Mouse (Mus musculus): Measurements from ENCODE around the gene Ppm1l. TPM values are rescaled to one million over a fixed set of nuclear protein-coding genes. Genes with fewer than 3 reads are reported as not detected.

Gene Ppm1l
- polyA plus RNA-seq, 1 experiment from 2014 or later, result 17.0 TPM

DNA sequence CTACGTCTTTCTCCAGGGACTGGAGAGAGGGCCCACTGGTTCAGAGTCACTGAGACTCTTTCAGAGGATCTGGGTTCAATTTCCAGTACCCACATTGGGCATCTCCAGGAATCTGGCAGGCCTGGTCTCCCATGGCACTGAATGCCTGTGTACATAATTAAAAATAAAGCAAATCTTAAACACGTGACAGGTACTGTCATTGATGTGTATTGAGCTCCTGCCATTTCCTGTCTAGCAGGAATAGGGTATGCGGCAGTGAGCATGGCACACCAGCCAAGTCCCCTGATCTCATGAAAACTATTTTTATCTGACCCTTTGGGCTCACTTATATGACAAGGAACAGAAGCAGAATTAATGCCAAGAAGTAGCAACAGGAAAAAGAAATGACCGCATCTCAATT lies 110.6 kb downstream of the Ppm1l start:
- H3K4me2 ChIP-seq (ENCODE audit: low read depth, low read length, severe bottlenecking), result no peak overlapping the region
- no peak overlapping the region for H3K27ac ChIP-seq (ENCODE audit: low read depth, low read length)
- H3K4me3 ChIP-seq (ENCODE audit: low read depth, low read length), result no peak overlapping the region
- no peaks in the 10 kb centered on the region for H3K9me3 ChIP-seq (ENCODE audit: control insufficient read depth, low read length)
- no peak overlapping the region for H3K9ac ChIP-seq (ENCODE audit: low read length)
- no peak for DNase-seq (ENCODE audit: low spot score)
- H3K4me1 ChIP-seq (replicated peaks; ENCODE audit: control insufficient read depth, insufficient read depth, low read length), result no peaks in the 10 kb centered on the region
- ATAC-seq (replicated peaks; ENCODE audit: low FRiP score), result no peak
- no peaks in the 10 kb centered on the region for H3K36me3 ChIP-seq (ENCODE audit: control insufficient read depth, insufficient read depth, low read length)
- no peaks in the 10 kb centered on the region for H3K27me3 ChIP-seq (ENCODE audit: control insufficient read depth, insufficient read depth, low read length)
- 87% methylated on average over 4 of the region's 4 CpGs for WGBS

DNA sequence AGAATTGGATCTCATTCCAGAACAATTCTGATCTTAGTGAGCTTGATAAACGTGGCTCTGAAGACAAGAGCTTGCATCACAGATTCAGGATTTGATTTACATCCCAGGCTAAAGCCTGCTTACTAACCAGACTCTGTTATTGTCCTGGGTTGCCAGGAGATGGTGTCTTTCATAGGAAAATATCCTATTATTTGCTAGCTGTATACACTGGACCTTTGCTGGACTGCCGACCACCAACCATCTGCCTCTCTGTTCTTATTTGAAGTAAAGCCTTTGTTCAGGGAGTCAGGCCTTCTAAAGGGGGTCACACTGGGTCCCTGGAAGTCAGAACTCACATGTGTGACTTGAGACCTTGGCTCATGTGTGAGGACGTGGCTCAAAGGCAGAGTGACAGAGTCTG lies 111.6 kb downstream of the Ppm1l start:
- ATAC-seq (replicated peaks; ENCODE audit: low FRiP score) (no peak; the same call in 1 of the 2 replicates), DNase-seq (ENCODE audit: low spot score) (no peak)
- 29% methylated on average over 3 of the region's 3 CpGs for WGBS

DNA sequence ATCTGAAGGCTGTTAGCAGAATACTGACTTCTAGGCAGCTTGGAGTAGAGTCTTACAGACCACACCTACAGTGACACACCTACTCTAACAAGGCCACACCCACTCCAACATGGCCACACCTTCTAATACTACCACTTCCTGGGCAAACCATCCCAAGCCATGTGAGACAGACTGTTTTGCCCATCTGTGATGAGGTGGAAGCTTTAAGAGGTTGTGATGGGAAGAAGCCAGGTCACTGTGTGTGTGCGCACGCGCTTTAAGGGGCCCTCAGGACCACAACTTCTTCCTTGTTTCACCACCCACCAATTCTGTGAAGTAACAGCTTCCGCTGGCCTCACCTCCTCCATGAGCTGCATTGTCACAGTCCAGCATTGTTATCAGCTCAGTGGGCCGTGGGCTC lies 112.7 kb downstream of the Ppm1l start:
- WGBS, result 84% methylated on average over 5 of the region's 5 CpGs
- no peaks in the 10 kb centered on the region for H3K9me3 ChIP-seq (ENCODE audit: control insufficient read depth, low read length)
- no peak overlapping the region for H3K27ac ChIP-seq (ENCODE audit: low read depth, low read length)
- no peak overlapping the region for H3K4me2 ChIP-seq (ENCODE audit: low read depth, low read length, severe bottlenecking)
- DNase-seq (ENCODE audit: low spot score) (no peak), ATAC-seq (replicated peaks; ENCODE audit: low FRiP score) (no peak)
- H3K36me3 ChIP-seq (ENCODE audit: control insufficient read depth, insufficient read depth, low read length), result no peaks in the 10 kb centered on the region
- 0 out of 2 replicates have a peak, but pooled peaks cover 2% of the 10 kb centered on the region for H3K4me1 ChIP-seq (replicated peaks; ENCODE audit: control insufficient read depth, insufficient read depth, low read length)
- H3K9ac ChIP-seq (ENCODE audit: low read length), result no peak overlapping the region
- no peaks in the 10 kb centered on the region for H3K27me3 ChIP-seq (ENCODE audit: control insufficient read depth, insufficient read depth, low read length)
- H3K4me3 ChIP-seq (ENCODE audit: low read depth, low read length), result no peak overlapping the region

More for the DNA sequence above, 111.6 kb downstream of the Ppm1l start:
- H3K4me1 ChIP-seq (replicated peaks; ENCODE audit: control insufficient read depth, insufficient read depth, low read length), result no peaks in the 10 kb centered on the region
- no peak overlapping the region for H3K4me2 ChIP-seq (ENCODE audit: low read depth, low read length, severe bottlenecking)
- no peak overlapping the region for H3K27ac ChIP-seq (ENCODE audit: low read depth, low read length)
- H3K9me3 ChIP-seq (ENCODE audit: control insufficient read depth, low read length), result no peaks in the 10 kb centered on the region
- H3K36me3 ChIP-seq (ENCODE audit: control insufficient read depth, insufficient read depth, low read length), result no peaks in the 10 kb centered on the region
- H3K9ac ChIP-seq (ENCODE audit: low read length), result no peak overlapping the region
- H3K4me3 ChIP-seq (ENCODE audit: low read depth, low read length), result no peak overlapping the region
- no peaks in the 10 kb centered on the region for H3K27me3 ChIP-seq (ENCODE audit: control insufficient read depth, insufficient read depth, low read length)

DNA sequence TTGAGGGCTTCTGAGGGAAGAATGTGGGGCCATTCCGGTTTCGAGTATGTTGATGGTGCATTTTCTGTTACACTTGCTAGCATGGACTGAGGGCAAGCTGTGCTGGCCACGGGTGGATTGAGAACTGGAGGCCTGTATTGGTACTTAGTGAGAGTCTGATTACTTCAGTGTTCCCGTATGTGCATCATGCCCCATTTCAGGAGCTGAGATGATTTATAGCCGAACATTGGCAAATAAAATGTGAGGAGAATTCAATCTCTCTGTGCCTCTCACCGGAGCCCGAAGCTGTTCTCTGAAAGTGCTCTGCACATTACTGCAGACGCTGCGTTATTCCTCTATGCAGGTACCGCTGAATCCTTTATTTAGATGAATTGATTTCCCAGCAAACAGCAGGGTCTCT lies 116.9 kb downstream of the Ppm1l start:
- 92% methylated on average over 10 of the region's 10 CpGs for WGBS
- no peak for ATAC-seq (replicated peaks; ENCODE audit: low FRiP score)
- no peaks in the 10 kb centered on the region for H3K36me3 ChIP-seq (ENCODE audit: control insufficient read depth, insufficient read depth, low read length)
- H3K9me3 ChIP-seq (ENCODE audit: control insufficient read depth, low read length), result no peaks in the 10 kb centered on the region
- H3K4me3 ChIP-seq (ENCODE audit: low read depth, low read length), result no peak overlapping the region
- no peak overlapping the region for H3K9ac ChIP-seq (ENCODE audit: low read length)
- H3K4me2 ChIP-seq (ENCODE audit: low read depth, low read length, severe bottlenecking), result no peak overlapping the region
- 0 out of 2 replicates have a peak, but pooled peaks cover 4% of the 10 kb centered on the region for H3K4me1 ChIP-seq (replicated peaks; ENCODE audit: control insufficient read depth, insufficient read depth, low read length)
- no peak overlapping the region for H3K27ac ChIP-seq (ENCODE audit: low read depth, low read length)
- DNase-seq (ENCODE audit: low spot score), result no peak
- no peaks in the 10 kb centered on the region for H3K27me3 ChIP-seq (ENCODE audit: control insufficient read depth, insufficient read depth, low read length)

DNA sequence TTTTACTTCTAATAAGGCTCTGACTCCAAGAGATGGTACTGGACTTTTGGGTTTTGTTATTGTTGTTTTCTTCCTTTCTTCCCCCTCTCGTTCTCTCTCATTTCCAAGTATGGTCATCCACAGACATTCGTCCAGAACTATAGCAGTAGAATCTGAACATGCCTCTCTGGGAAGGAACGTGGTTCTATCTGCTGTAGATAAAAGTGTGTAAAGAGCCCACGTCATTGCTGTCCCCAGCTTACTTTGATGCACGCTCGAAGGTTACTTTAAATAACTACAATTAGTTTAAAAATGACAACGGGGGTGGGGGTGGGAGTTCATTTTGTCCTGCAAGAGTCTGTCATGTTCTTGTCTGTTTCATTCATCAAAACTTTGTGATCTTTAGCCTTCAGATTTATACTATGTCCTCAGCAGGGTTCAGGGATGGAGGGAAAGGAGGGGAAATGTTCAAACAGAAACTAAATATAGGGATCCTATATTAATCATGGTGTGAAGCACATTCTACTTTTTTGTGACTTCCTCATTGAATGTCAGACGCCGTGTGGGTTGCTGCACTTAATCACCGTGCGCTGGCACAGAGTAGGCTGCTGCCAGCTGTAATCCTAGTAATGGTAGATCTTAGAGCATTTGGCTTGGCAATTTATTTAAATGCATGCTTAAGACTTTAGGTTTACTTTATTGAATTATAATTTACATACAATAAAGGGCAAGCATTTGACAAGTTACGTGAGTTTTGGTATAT lies 122.3 kb downstream of the Ppm1l start:
- no peak overlapping the region for H3K9ac ChIP-seq (ENCODE audit: low read length)
- H3K36me3 ChIP-seq (ENCODE audit: control insufficient read depth, insufficient read depth, low read length), result no peaks in the 10 kb centered on the region
- ATAC-seq (replicated peaks; ENCODE audit: low FRiP score) (no peak), DNase-seq (ENCODE audit: low spot score) (no peak)
- H3K27ac ChIP-seq (ENCODE audit: low read depth, low read length), result no peak overlapping the region
- WGBS, result 86% methylated on average over 12 of the region's 12 CpGs
- H3K4me1 ChIP-seq (replicated peaks; ENCODE audit: control insufficient read depth, insufficient read depth, low read length), result 0 out of 2 replicates have a peak, but pooled peaks cover 1% of the 10 kb centered on the region
- H3K9me3 ChIP-seq (ENCODE audit: control insufficient read depth, low read length), result no peaks in the 10 kb centered on the region
- no peaks in the 10 kb centered on the region for H3K27me3 ChIP-seq (ENCODE audit: control insufficient read depth, insufficient read depth, low read length)
- H3K4me2 ChIP-seq (ENCODE audit: low read depth, low read length, severe bottlenecking), result no peak overlapping the region
- H3K4me3 ChIP-seq (ENCODE audit: low read depth, low read length), result no peak overlapping the region

DNA sequence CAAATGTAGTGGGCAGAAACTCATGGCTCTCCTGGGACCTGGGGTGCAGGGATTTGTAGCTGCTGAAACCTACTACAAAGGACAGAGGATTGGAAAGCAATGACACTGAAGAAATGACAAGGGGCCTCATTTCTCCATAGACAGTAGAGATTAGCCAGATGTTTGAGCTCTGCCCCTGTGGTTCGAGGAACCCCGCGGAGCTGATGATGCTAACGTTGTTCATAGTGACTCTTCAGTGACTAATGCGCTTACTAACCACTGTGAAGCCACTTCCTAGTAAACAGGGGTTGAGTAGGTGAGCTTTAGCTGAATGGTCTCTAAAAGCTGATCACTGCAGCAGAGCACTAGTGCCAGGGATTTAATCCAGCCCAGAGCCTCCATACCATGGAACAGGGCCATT lies 124.1 kb downstream of the Ppm1l start:
- ATAC-seq (replicated peaks; ENCODE audit: low FRiP score), result no peak
- no peaks in the 10 kb centered on the region for H3K4me1 ChIP-seq (replicated peaks; ENCODE audit: control insufficient read depth, insufficient read depth, low read length)
- no peak for DNase-seq (ENCODE audit: low spot score)
- H3K4me2 ChIP-seq (ENCODE audit: low read depth, low read length, severe bottlenecking), result no peak overlapping the region
- H3K36me3 ChIP-seq (ENCODE audit: control insufficient read depth, insufficient read depth, low read length), result no peaks in the 10 kb centered on the region
- H3K9ac ChIP-seq (ENCODE audit: low read length), result no peak overlapping the region
- no peaks in the 10 kb centered on the region for H3K27me3 ChIP-seq (ENCODE audit: control insufficient read depth, insufficient read depth, low read length)
- no peak overlapping the region for H3K27ac ChIP-seq (ENCODE audit: low read depth, low read length)
- no peaks in the 10 kb centered on the region for H3K9me3 ChIP-seq (ENCODE audit: control insufficient read depth, low read length)
- H3K4me3 ChIP-seq (ENCODE audit: low read depth, low read length), result no peak overlapping the region
- 49% methylated on average over 5 of the region's 5 CpGs for WGBS

DNA sequence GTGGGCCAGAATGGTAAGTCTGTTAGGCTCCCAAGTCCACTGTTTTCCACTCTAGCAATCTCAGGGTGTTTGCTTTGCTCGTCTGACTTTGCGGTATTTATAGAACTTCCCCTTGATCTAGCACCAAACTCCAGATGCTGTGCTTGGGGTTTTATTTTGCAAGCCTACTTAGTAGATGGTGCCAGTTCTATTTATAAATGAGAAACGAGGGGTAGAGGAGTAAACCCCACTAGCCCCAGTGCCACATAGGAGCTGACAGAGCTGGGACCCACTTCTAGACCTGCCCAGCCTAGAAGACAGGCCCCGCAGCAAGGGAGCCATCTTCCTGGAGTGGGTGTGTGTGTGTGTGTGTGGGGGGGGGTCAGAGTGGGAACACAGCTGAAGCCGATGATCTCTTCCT lies 130.3 kb downstream of the Ppm1l start:
- no peaks in the 10 kb centered on the region for H3K4me1 ChIP-seq (replicated peaks; ENCODE audit: control insufficient read depth, insufficient read depth, low read length)
- H3K9ac ChIP-seq (ENCODE audit: low read length), result no peak overlapping the region
- ATAC-seq (replicated peaks; ENCODE audit: low FRiP score) (no peak), DNase-seq (ENCODE audit: low spot score) (no peak)
- no peak overlapping the region for H3K4me2 ChIP-seq (ENCODE audit: low read depth, low read length, severe bottlenecking)
- no peaks in the 10 kb centered on the region for H3K27me3 ChIP-seq (ENCODE audit: control insufficient read depth, insufficient read depth, low read length)
- WGBS, result 88% methylated on average over 5 of the region's 5 CpGs
- H3K9me3 ChIP-seq (ENCODE audit: control insufficient read depth, low read length), result no peaks in the 10 kb centered on the region
- no peak overlapping the region for H3K27ac ChIP-seq (ENCODE audit: low read depth, low read length)
- no peaks in the 10 kb centered on the region for H3K36me3 ChIP-seq (ENCODE audit: control insufficient read depth, insufficient read depth, low read length)
- H3K4me3 ChIP-seq (ENCODE audit: low read depth, low read length), result no peak overlapping the region

DNA sequence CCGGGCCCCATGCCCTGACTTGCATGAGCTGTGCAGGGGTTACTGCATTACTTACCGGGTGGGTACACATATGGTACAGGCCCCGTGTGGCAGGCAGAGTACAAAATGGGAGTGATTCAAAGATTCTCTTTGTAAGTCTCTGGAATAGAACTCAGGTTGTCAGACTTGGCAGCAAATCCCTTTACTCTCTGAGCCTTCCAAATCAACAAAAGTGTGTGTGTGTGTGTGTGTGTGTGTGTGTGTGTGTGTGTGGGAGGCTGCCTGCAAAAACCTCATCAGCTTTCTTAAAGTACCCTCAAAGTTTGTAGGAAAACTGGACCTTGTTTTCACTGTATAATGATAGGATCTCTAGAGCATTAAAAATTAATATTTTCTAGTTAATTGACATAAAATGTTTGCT lies 132.4 kb downstream of the Ppm1l start:
- H3K36me3 ChIP-seq (ENCODE audit: control insufficient read depth, insufficient read depth, low read length), result no peaks in the 10 kb centered on the region
- H3K9ac ChIP-seq (ENCODE audit: low read length), result no peak overlapping the region
- H3K27me3 ChIP-seq (ENCODE audit: control insufficient read depth, insufficient read depth, low read length), result no peaks in the 10 kb centered on the region
- no peak overlapping the region for H3K4me2 ChIP-seq (ENCODE audit: low read depth, low read length, severe bottlenecking)
- H3K4me3 ChIP-seq (ENCODE audit: low read depth, low read length), result no peak overlapping the region
- ATAC-seq (replicated peaks; ENCODE audit: low FRiP score) (no peak), DNase-seq (ENCODE audit: low spot score) (no peak)
- no peaks in the 10 kb centered on the region for H3K4me1 ChIP-seq (replicated peaks; ENCODE audit: control insufficient read depth, insufficient read depth, low read length)
- WGBS, result 97% methylated on average over 3 of the region's 3 CpGs
- no peak overlapping the region for H3K27ac ChIP-seq (ENCODE audit: low read depth, low read length)
- H3K9me3 ChIP-seq (ENCODE audit: control insufficient read depth, low read length), result no peaks in the 10 kb centered on the region

DNA sequence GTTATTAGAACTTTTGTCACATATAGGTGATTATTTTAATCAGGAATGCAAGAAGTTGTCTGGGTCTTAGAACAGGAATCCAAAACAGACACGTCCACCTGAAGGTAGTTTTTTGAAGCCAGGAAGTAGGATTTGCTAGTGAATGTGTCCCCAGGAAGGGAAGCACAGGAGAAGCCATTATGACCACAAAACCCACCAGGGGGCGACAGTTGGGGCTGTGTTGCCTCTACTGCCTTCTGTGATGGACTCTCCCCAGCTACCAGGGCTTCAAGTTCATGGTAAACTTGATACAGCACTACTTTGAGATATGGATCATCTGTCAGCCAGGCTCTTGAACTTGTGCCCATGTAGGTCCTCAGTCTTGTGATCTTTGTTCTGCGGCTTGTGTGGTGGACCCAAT lies 137.7 kb downstream of the Ppm1l start:
- DNase-seq (ENCODE audit: low spot score), result no peak
- ATAC-seq (replicated peaks; ENCODE audit: low FRiP score), result no peak
- no peaks in the 10 kb centered on the region for H3K27me3 ChIP-seq (ENCODE audit: control insufficient read depth, insufficient read depth, low read length)
- H3K4me1 ChIP-seq (replicated peaks; ENCODE audit: control insufficient read depth, insufficient read depth, low read length), result no peaks in the 10 kb centered on the region
- H3K4me2 ChIP-seq (ENCODE audit: low read depth, low read length, severe bottlenecking), result no peak overlapping the region
- H3K9me3 ChIP-seq (ENCODE audit: control insufficient read depth, low read length), result no peaks in the 10 kb centered on the region
- H3K9ac ChIP-seq (ENCODE audit: low read length), result no peak overlapping the region
- no peak overlapping the region for H3K4me3 ChIP-seq (ENCODE audit: low read depth, low read length)
- H3K27ac ChIP-seq (ENCODE audit: low read depth, low read length), result no peak overlapping the region
- WGBS, result 85% methylated on average over 3 of the region's 3 CpGs
- H3K36me3 ChIP-seq (ENCODE audit: control insufficient read depth, insufficient read depth, low read length), result no peaks in the 10 kb centered on the region

Data from forebrain, embryonic 11.5 days (tissue).